Mouse (Mus musculus): ENCODE measurements around the gene Aldh3b3. TPM values are rescaled to one million over a fixed set of nuclear protein-coding genes. Genes with fewer than 3 reads are reported as not detected.
A peak's percentile ranks its signal among the peaks of the same experiment; 100 is the strongest.

Gene Aldh3b3
- polyA plus RNA-seq, 1 experiment from 2014 or later, result not detected

DNA sequence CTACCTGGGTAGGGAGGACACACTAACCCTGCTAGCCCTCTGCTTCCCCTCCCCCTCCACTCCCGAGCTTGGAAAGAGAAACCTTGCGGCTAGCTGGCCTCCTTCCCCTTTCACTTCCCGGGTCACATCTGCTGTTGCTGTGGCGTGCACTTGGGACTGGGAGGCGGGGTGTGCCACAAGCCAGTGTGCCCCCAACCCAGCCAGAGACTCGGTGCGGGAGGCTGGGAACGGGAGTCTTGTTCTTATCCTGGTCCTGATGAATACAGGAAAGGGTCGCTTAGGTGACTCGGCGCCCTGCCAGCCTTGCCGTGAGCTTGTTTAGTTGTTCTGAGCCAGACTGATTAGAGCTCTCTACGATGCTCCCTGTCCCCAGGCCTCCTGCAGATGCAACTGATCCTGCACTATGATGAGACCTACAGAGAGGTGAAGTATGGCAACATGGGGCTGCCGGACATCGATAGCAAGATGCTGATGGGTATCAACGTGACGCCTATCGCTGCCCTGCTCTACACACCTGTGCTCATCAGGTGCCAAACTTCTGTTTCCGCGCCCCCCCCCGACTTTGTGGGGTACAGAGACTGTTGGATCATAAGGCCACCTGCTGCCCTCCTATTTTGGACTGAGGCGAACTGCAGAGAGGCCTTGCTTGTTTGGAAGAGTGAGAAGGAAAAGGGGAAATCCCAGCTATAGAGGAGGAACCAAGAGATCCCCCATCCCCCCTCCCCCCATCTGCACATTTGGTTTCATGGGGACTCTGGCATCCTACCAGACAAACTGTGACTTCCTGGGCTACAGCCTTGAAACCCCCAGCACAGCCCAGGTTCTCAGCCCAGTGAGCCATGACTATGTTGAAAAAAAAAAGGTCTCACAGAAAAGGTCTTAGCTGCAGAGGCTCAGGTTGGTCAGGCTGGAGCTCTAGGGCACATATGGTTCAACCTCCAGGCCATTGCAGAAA is 22.3 kb upstream of the Aldh3b3 start:
- Histone ChIP-seq H3K9ac (ENCODE audit: low read length) (peak overlapping the region; percentile 73), H3K9me3 (ENCODE audit: control insufficient read depth, low read length) (no peaks in the 10 kb centered on the region), H3K4me1 (ENCODE audit: control insufficient read depth in 2 of 2, insufficient read depth in 2 of 2, low read length in 2 of 2) (peaks cover 6 to 11% of the 10 kb centered on the region in 2 experiments), H3K27ac (replicated peaks in 1 of 2; ENCODE audit: control insufficient read depth in 1 of 2, insufficient read depth in 1 of 2, low read depth in 2 of 2, low read length in 2 of 2) (0 out of 4 replicates have a peak overlapping the region, but pooled peaks of 1 of the 2 experiments have one; percentile 33), H3K4me3 (ENCODE audit: control insufficient read depth in 1 of 2, insufficient read depth in 1 of 2, low read depth in 1 of 2, low read length in 2 of 2) (peak overlapping the region; percentile 61 to 65), H3K27me3 (ENCODE audit: control insufficient read depth, insufficient read depth, low read length) (no peaks in the 10 kb centered on the region), H3K4me2 (ENCODE audit: low read length) (peak overlapping the region; percentile 93), H3K36me3 (ENCODE audit: control insufficient read depth, insufficient read depth, low read length) (no peaks in the 10 kb centered on the region)
- ATAC-seq (ENCODE audit: insufficient number of reproducible peaks, insufficient read depth, low FRiP score, low read depth), result 0 out of 2 replicates have a peak, but pooled peaks have one; percentile 40
- WGBS, result 7% methylated on average over 22 of the region's 22 CpGs

DNA sequence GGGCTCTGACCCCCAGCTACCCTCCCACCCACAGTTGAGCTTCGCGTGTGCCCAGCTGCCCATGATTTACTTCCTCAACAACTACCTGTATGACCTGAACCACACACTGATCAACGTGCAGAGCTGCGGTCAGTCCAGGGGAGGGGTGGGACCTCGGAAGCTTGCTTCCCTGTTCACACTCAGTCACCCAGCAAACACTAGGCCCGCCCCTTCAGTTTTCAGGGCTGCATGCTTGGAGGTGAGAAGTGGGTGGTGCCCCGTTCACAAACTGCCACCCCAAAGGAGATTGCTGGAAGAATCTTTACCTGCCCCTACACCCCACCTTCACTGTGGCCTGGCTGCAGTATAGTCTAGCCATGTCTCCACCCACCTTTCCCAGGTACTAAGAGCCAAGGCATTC is 16.1 kb upstream of the Aldh3b3 start:
- ATAC-seq (ENCODE audit: insufficient number of reproducible peaks, insufficient read depth, low FRiP score, low read depth), result no peak
- Histone ChIP-seq H3K36me3 (ENCODE audit: control insufficient read depth, insufficient read depth, low read length) (no peaks in the 10 kb centered on the region), H3K27me3 (ENCODE audit: control insufficient read depth, insufficient read depth, low read length) (peaks cover 6% of the 10 kb centered on the region; the same call in 1 of the 2 replicates), H3K4me1 (ENCODE audit: control insufficient read depth in 2 of 2, insufficient read depth in 2 of 2, low read length in 2 of 2) (peaks cover 8 to 11% of the 10 kb centered on the region in 2 experiments), H3K4me2 (ENCODE audit: low read length) (no peak overlapping the region), H3K9me3 (ENCODE audit: control insufficient read depth, low read length) (no peaks in the 10 kb centered on the region), H3K9ac (ENCODE audit: low read length) (no peak overlapping the region), H3K4me3 (ENCODE audit: control insufficient read depth in 1 of 2, insufficient read depth in 1 of 2, low read depth in 1 of 2, low read length in 2 of 2) (no peak overlapping the region), H3K27ac (replicated peaks in 1 of 2; ENCODE audit: control insufficient read depth in 1 of 2, insufficient read depth in 1 of 2, low read depth in 2 of 2, low read length in 2 of 2) (no peak overlapping the region)
- 75% methylated on average over 7 of the region's 7 CpGs for WGBS

DNA sequence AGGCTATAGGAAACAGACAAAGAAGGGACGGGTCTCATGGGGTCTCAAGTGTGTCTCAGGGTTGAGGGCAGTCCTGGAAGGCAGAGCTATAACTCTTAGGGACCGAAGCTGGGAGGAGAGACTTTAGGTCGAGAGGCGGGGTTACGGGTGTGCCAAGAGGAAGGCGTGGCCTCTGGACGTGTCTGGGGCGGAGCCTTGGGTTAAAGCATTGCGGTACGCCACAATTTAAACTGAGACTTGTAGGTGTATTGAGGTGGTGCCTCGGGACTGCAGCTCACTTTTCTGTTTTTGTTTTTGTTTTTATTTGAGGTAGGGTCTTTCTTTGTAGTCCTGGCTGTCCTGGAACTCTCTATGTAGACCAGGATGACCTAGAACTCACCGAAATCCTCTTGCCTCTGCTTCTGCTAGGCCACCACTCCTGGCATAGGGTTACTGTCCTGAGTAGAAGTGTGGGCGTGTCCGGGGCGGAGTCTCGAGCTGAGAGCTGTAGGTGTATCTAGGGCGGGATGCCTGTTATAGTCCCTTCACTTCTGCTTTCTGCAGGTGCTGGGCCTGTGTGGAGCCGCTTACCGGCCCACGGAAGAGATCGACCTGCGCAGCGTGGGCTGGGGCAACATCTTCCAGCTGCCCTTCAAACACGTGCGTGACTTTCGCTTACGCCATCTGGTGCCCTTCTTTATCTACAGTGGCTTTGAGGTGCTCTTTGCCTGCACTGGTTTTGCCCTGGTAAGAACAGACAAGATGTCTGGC is 15.3 kb upstream of the Aldh3b3 start:
- Histone ChIP-seq H3K9ac (ENCODE audit: low read length) (no peak overlapping the region), H3K36me3 (ENCODE audit: control insufficient read depth, insufficient read depth, low read length) (no peaks in the 10 kb centered on the region), H3K9me3 (ENCODE audit: control insufficient read depth, low read length) (no peaks in the 10 kb centered on the region), H3K4me2 (ENCODE audit: low read length) (peak overlapping the region; percentile 56), H3K4me1 (ENCODE audit: control insufficient read depth in 2 of 2, insufficient read depth in 2 of 2, low read length in 2 of 2) (peaks cover 8 to 11% of the 10 kb centered on the region in 2 experiments), H3K27ac (replicated peaks in 1 of 2; ENCODE audit: control insufficient read depth in 1 of 2, insufficient read depth in 1 of 2, low read depth in 2 of 2, low read length in 2 of 2) (no peak overlapping the region), H3K27me3 (ENCODE audit: control insufficient read depth, insufficient read depth, low read length) (peaks cover 6% of the 10 kb centered on the region; the same call in 1 of the 2 replicates), H3K4me3 (ENCODE audit: control insufficient read depth in 1 of 2, insufficient read depth in 1 of 2, low read depth in 1 of 2, low read length in 2 of 2) (peak overlapping the region; percentile 7 to 24; a peak in 3 of 4 replicates)
- ATAC-seq (ENCODE audit: insufficient number of reproducible peaks, insufficient read depth, low FRiP score, low read depth), result no peak
- WGBS, result 17% methylated on average over 27 of the region's 27 CpGs

DNA sequence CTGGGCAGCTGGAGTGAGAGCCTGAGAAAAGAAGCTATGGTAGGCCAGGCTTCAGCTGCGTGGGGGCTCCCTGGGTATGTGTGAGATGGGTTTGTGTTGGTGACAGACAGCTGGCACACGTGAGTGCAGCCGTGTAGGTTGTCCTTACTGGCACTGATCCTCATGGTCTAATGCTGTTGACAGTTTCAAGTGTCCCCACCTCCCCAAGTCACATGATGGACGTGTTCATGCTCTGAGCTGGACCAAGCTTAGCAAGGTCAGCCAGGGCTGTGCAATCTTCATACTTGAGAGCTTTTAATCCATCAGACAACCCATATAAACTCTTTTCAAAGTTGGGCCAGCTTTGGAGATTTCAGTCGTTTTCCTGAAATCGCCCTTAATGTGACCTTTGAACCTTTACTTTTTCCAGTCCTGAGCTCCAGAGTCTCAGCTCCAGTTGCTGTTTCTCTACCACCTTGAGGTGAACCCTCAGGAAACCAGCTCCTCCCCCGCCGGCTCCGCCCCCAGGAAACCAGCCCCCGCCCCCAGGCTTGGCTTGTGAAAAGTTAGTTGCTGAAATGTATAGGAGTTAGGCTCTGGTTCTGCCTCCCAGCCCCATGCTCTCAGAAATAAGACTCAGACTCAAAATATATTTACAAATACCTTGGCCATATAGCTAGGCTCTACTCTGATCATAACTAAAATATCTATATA is 12.4 kb upstream of the Aldh3b3 start:
- peak overlapping the region; percentile 21 to 62; a peak in 3 of 4 replicates for H3K27ac ChIP-seq (replicated peaks in 1 of 2; ENCODE audit: control insufficient read depth in 1 of 2, insufficient read depth in 1 of 2, low read depth in 2 of 2, low read length in 2 of 2)

DNA sequence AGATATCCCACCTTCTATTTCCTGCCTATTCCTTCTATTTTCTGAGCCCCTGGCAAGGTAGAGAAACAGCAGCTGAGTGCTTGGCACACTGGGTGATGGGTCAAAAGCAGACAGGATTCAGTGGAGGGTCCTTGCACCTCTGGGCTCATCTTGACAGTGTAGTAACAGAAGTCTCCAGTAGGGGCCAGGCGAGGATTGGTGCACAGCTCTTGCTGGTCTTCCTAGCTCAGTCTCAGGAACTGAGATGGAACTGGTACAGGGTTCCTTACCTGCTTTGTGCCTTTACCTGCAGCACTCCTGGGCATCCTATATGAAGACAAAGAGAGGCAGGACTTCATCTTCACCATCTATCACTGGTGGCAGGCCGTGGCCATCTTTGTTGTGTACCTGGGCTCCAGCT is 11.7 kb upstream of the Aldh3b3 start:
- H3K4me3 ChIP-seq (ENCODE audit: control insufficient read depth in 1 of 2, insufficient read depth in 1 of 2, low read depth in 1 of 2, low read length in 2 of 2), result no peak overlapping the region
- H3K27ac ChIP-seq (replicated peaks in 1 of 2; ENCODE audit: control insufficient read depth in 1 of 2, insufficient read depth in 1 of 2, low read depth in 2 of 2, low read length in 2 of 2), result no peak overlapping the region
- H3K9me3 ChIP-seq (ENCODE audit: control insufficient read depth, low read length), result no peaks in the 10 kb centered on the region
- no peak for ATAC-seq (ENCODE audit: insufficient number of reproducible peaks, insufficient read depth, low FRiP score, low read depth)
- H3K9ac ChIP-seq (ENCODE audit: low read length), result no peak overlapping the region
- H3K4me1 ChIP-seq (ENCODE audit: control insufficient read depth in 2 of 2, insufficient read depth in 2 of 2, low read length in 2 of 2), result peaks cover 8 to 11% of the 10 kb centered on the region in 2 experiments
- 8% methylated on average over 2 of the region's 2 CpGs for WGBS
- H3K27me3 ChIP-seq (ENCODE audit: control insufficient read depth, insufficient read depth, low read length), result peaks cover 6% of the 10 kb centered on the region; the same call in 1 of the 2 replicates
- H3K36me3 ChIP-seq (ENCODE audit: control insufficient read depth, insufficient read depth, low read length), result no peaks in the 10 kb centered on the region
- no peak overlapping the region for H3K4me2 ChIP-seq (ENCODE audit: low read length)

More for the DNA sequence above, 12.4 kb upstream of the Aldh3b3 start:
- Histone ChIP-seq H3K9me3 (ENCODE audit: control insufficient read depth, low read length) (no peaks in the 10 kb centered on the region), H3K4me2 (ENCODE audit: low read length) (no peak overlapping the region), H3K27me3 (ENCODE audit: control insufficient read depth, insufficient read depth, low read length) (peaks cover 6% of the 10 kb centered on the region; the same call in 1 of the 2 replicates), H3K36me3 (ENCODE audit: control insufficient read depth, insufficient read depth, low read length) (no peaks in the 10 kb centered on the region), H3K9ac (ENCODE audit: low read length) (no peak overlapping the region), H3K4me3 (ENCODE audit: control insufficient read depth in 1 of 2, insufficient read depth in 1 of 2, low read depth in 1 of 2, low read length in 2 of 2) (no peak overlapping the region), H3K4me1 (ENCODE audit: control insufficient read depth in 2 of 2, insufficient read depth in 2 of 2, low read length in 2 of 2) (peaks cover 8 to 11% of the 10 kb centered on the region in 2 experiments)
- WGBS, result 13% methylated on average over 10 of the region's 10 CpGs
- peak; percentile 83 for ATAC-seq (ENCODE audit: insufficient number of reproducible peaks, insufficient read depth, low FRiP score, low read depth)

DNA sequence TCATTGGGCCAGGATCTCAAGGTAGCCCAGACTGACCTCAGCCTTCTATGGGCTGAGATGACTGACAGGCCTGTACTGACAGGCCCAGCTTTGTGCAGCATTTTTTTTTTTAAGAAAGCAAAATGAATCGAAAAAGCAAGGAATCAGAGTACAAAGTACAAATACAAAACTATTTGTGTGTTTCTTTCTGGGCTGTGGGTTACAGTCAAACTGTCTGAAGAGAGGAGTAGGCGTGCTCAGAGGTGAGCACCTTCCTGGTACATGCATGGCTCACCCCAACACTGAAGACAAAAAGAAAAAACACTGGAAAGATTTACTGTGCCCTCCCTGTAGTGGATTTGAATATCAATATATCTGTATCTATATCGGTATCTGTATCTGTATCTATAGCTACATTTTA is 10.6 kb upstream of the Aldh3b3 start:
- Histone ChIP-seq H3K4me2 (ENCODE audit: low read length) (no peak overlapping the region), H3K36me3 (ENCODE audit: control insufficient read depth, insufficient read depth, low read length) (no peaks in the 10 kb centered on the region), H3K27me3 (ENCODE audit: control insufficient read depth, insufficient read depth, low read length) (no peaks in the 10 kb centered on the region), H3K4me1 (ENCODE audit: control insufficient read depth in 2 of 2, insufficient read depth in 2 of 2, low read length in 2 of 2) (peaks cover 8 to 11% of the 10 kb centered on the region in 2 experiments), H3K27ac (replicated peaks in 1 of 2; ENCODE audit: control insufficient read depth in 1 of 2, insufficient read depth in 1 of 2, low read depth in 2 of 2, low read length in 2 of 2) (no peak overlapping the region), H3K9ac (ENCODE audit: low read length) (no peak overlapping the region), H3K4me3 (ENCODE audit: control insufficient read depth in 1 of 2, insufficient read depth in 1 of 2, low read depth in 1 of 2, low read length in 2 of 2) (no peak overlapping the region), H3K9me3 (ENCODE audit: control insufficient read depth, low read length) (no peaks in the 10 kb centered on the region)
- 72% methylated on average over 3 of the region's 3 CpGs for WGBS
- no peak for ATAC-seq (ENCODE audit: insufficient number of reproducible peaks, insufficient read depth, low FRiP score, low read depth)

DNA sequence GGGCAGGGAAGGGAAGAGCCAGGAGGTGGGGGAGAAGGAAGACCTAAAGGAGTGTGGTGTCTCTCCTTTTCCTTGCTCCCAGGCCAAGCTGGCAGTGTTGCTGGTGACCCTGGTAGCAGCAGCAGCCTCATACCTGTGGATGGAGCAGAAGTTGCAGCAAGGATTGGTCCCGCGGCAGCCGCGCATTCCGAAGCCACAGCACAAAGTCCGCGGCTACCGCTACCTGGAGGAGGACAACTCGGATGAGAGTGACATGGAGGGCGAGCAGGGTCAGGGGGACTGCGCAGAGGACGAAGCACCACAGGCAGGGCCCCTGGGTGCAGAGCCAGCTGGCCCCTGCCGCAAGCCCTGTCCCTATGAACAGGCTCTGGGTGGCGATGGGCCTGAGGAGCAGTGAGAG is 9.9 kb upstream of the Aldh3b3 start:
- no peak overlapping the region for H3K4me2 ChIP-seq (ENCODE audit: low read length)
- 70% methylated on average over 14 of the region's 14 CpGs for WGBS
- H3K27me3 ChIP-seq (ENCODE audit: control insufficient read depth, insufficient read depth, low read length), result no peaks in the 10 kb centered on the region
- H3K36me3 ChIP-seq (ENCODE audit: control insufficient read depth, insufficient read depth, low read length), result no peaks in the 10 kb centered on the region
- no peak overlapping the region for H3K4me3 ChIP-seq (ENCODE audit: control insufficient read depth in 1 of 2, insufficient read depth in 1 of 2, low read depth in 1 of 2, low read length in 2 of 2)
- ATAC-seq (ENCODE audit: insufficient number of reproducible peaks, insufficient read depth, low FRiP score, low read depth), result no peak
- H3K9me3 ChIP-seq (ENCODE audit: control insufficient read depth, low read length), result no peaks in the 10 kb centered on the region
- no peak overlapping the region for H3K27ac ChIP-seq (replicated peaks in 1 of 2; ENCODE audit: control insufficient read depth in 1 of 2, insufficient read depth in 1 of 2, low read depth in 2 of 2, low read length in 2 of 2)
- H3K4me1 ChIP-seq (ENCODE audit: control insufficient read depth in 2 of 2, insufficient read depth in 2 of 2, low read length in 2 of 2), result peaks cover 6 to 11% of the 10 kb centered on the region in 2 experiments
- no peak overlapping the region for H3K9ac ChIP-seq (ENCODE audit: low read length)

Measured in heart, embryonic 14.5 days (tissue).